Mouse (Mus musculus): ENCODE results near the gene Ssh1. TPM values are rescaled to one million over a fixed set of nuclear protein-coding genes. Genes with fewer than 3 reads are reported as not detected.

The Ssh1 gene
- polyA plus RNA-seq, 1 experiment from 2014 or later: 22.2 TPM

GRCm38 (mm10) chr5:113966452-113967150, 27.1 kb downstream of the Ssh1 start:
- H3K4me2 ChIP-seq (replicated peaks; ENCODE audit: low read depth, low read length): no peak overlapping the region
- no peaks in the 10 kb centered on the region for H3K27me3 ChIP-seq (ENCODE audit: control insufficient read depth, insufficient read depth, low read length)
- H3K4me1 ChIP-seq (ENCODE audit: control insufficient read depth, insufficient read depth, low read length): no peaks in the 10 kb centered on the region
- no peaks in the 10 kb centered on the region for H3K9me3 ChIP-seq (ENCODE audit: control insufficient read depth, low read depth, low read length)
- H3K9ac ChIP-seq (replicated peaks; ENCODE audit: low read depth, low read length): no peak overlapping the region
- ATAC-seq (ENCODE audit: insufficient number of reproducible peaks, insufficient read depth, low FRiP score, low read depth): peak; percentile 62
- no peak overlapping the region for H3K4me3 ChIP-seq (ENCODE audit: low read depth, low read length)
- H3K36me3 ChIP-seq (ENCODE audit: control insufficient read depth, insufficient read depth, low read length): peaks cover 37% of the 10 kb centered on the region
- 71% methylated on average over 13 of the region's 13 CpGs for WGBS
- H3K27ac ChIP-seq (ENCODE audit: low read length): peak overlapping the region; percentile 30; the same call in 1 of the 2 replicates

- Histone ChIP-seq H3K27me3 (ENCODE audit: control insufficient read depth, insufficient read depth, low read length) (no peaks in the 10 kb centered on the region), H3K4me1 (ENCODE audit: control insufficient read depth, insufficient read depth, low read length) (no peaks in the 10 kb centered on the region), H3K9me3 (ENCODE audit: control insufficient read depth, low read depth, low read length) (no peaks in the 10 kb centered on the region), H3K9ac (replicated peaks; ENCODE audit: low read depth, low read length) (no peak overlapping the region), H3K36me3 (ENCODE audit: control insufficient read depth, insufficient read depth, low read length) (peaks cover 40% of the 10 kb centered on the region), H3K4me3 (ENCODE audit: low read depth, low read length) (no peak overlapping the region), H3K27ac (ENCODE audit: low read length) (no peak overlapping the region), H3K4me2 (replicated peaks; ENCODE audit: low read depth, low read length) (no peak overlapping the region)
- no peak for ATAC-seq (ENCODE audit: insufficient number of reproducible peaks, insufficient read depth, low FRiP score, low read depth)
- WGBS: 92% methylated on average over 7 of the region's 7 CpGs
Observed at GRCm38 (mm10) chr5:113965659-113966185, 28.0 kb downstream of the Ssh1 start.

GRCm38 (mm10) chr5:113964972-113965371, 28.7 kb downstream of the Ssh1 start:
- no peak for ATAC-seq (ENCODE audit: insufficient number of reproducible peaks, insufficient read depth, low FRiP score, low read depth)

GRCm38 (mm10) chr5:113961776-113962175, 31.9 kb downstream of the Ssh1 start:
- H3K36me3 ChIP-seq (ENCODE audit: control insufficient read depth, insufficient read depth, low read length): peaks cover 26% of the 10 kb centered on the region
- H3K9ac ChIP-seq (replicated peaks; ENCODE audit: low read depth, low read length): no peak overlapping the region
- no peaks in the 10 kb centered on the region; the same call in 1 of the 2 replicates for H3K4me1 ChIP-seq (ENCODE audit: control insufficient read depth, insufficient read depth, low read length)

More at GRCm38 (mm10) chr5:113964972-113965371, 28.7 kb downstream of the Ssh1 start:
- Histone ChIP-seq H3K27ac (ENCODE audit: low read length) (no peak overlapping the region), H3K9ac (replicated peaks; ENCODE audit: low read depth, low read length) (no peak overlapping the region), H3K27me3 (ENCODE audit: control insufficient read depth, insufficient read depth, low read length) (no peaks in the 10 kb centered on the region), H3K4me3 (ENCODE audit: low read depth, low read length) (no peak overlapping the region), H3K9me3 (ENCODE audit: control insufficient read depth, low read depth, low read length) (no peaks in the 10 kb centered on the region), H3K4me1 (ENCODE audit: control insufficient read depth, insufficient read depth, low read length) (no peaks in the 10 kb centered on the region), H3K36me3 (ENCODE audit: control insufficient read depth, insufficient read depth, low read length) (peaks cover 37% of the 10 kb centered on the region), H3K4me2 (replicated peaks; ENCODE audit: low read depth, low read length) (no peak overlapping the region)
- WGBS: 76% methylated on average over 14 of the region's 14 CpGs

GRCm38 (mm10) chr5:113960416-113960815, 33.3 kb downstream of the Ssh1 start:
- Histone ChIP-seq H3K4me3 (ENCODE audit: low read depth, low read length) (no peak overlapping the region), H3K27me3 (ENCODE audit: control insufficient read depth, insufficient read depth, low read length) (no peaks in the 10 kb centered on the region), H3K4me1 (ENCODE audit: control insufficient read depth, insufficient read depth, low read length) (no peaks in the 10 kb centered on the region; the same call in 1 of the 2 replicates), H3K36me3 (ENCODE audit: control insufficient read depth, insufficient read depth, low read length) (peaks cover 18% of the 10 kb centered on the region), H3K27ac (ENCODE audit: low read length) (no peak overlapping the region), H3K9ac (replicated peaks; ENCODE audit: low read depth, low read length) (no peak overlapping the region), H3K9me3 (ENCODE audit: control insufficient read depth, low read depth, low read length) (no peaks in the 10 kb centered on the region), H3K4me2 (replicated peaks; ENCODE audit: low read depth, low read length) (no peak overlapping the region)
- WGBS: 83% methylated on average over 8 of the region's 8 CpGs
- no peak for ATAC-seq (ENCODE audit: insufficient number of reproducible peaks, insufficient read depth, low FRiP score, low read depth)

More at GRCm38 (mm10) chr5:113961776-113962175, 31.9 kb downstream of the Ssh1 start:
- ATAC-seq (ENCODE audit: insufficient number of reproducible peaks, insufficient read depth, low FRiP score, low read depth): no peak
- Histone ChIP-seq H3K9me3 (ENCODE audit: control insufficient read depth, low read depth, low read length) (no peaks in the 10 kb centered on the region), H3K27me3 (ENCODE audit: control insufficient read depth, insufficient read depth, low read length) (no peaks in the 10 kb centered on the region), H3K27ac (ENCODE audit: low read length) (no peak overlapping the region), H3K4me3 (ENCODE audit: low read depth, low read length) (no peak overlapping the region), H3K4me2 (replicated peaks; ENCODE audit: low read depth, low read length) (no peak overlapping the region)
- WGBS: 59% methylated on average over 7 of the region's 7 CpGs

DNA sequence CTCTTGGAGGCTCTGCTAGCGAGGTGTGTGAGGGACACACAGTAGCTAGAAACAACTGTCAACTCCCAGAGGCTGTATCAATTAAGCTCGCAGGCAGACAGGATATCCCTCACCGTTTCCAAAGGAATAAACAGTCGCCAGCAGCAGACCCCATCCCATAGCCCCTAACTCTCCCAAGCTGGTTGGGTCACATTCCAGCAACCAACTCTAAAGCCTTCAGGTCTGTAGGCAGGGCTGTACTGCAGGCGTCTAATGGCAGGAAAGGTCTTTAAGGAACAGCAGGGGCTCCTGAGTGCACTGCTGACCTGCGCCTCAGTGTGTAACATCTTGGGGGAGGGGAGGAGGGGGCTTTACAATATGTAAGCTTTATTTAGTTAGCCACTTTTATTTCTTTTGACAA, 34.7 kb downstream of the Ssh1 start:
- H3K36me3 ChIP-seq (ENCODE audit: control insufficient read depth, insufficient read depth, low read length): peaks cover 21% of the 10 kb centered on the region
- 19% methylated on average over 6 of the region's 6 CpGs for WGBS
- H3K9ac ChIP-seq (replicated peaks; ENCODE audit: low read depth, low read length): no peak overlapping the region
- no peaks in the 10 kb centered on the region; the same call in 1 of the 2 replicates for H3K4me1 ChIP-seq (ENCODE audit: control insufficient read depth, insufficient read depth, low read length)
- no peak overlapping the region for H3K4me2 ChIP-seq (replicated peaks; ENCODE audit: low read depth, low read length)
- ATAC-seq (ENCODE audit: insufficient number of reproducible peaks, insufficient read depth, low FRiP score, low read depth): no peak
- no peaks in the 10 kb centered on the region for H3K27me3 ChIP-seq (ENCODE audit: control insufficient read depth, insufficient read depth, low read length)
- H3K27ac ChIP-seq (ENCODE audit: low read length): no peak overlapping the region
- no peak overlapping the region for H3K4me3 ChIP-seq (ENCODE audit: low read depth, low read length)
- no peaks in the 10 kb centered on the region for H3K9me3 ChIP-seq (ENCODE audit: control insufficient read depth, low read depth, low read length)

GRCm38 (mm10) chr5:113956510-113956909, 37.2 kb downstream of the Ssh1 start:
- 0 out of 2 replicates have a peak, but pooled peaks have one; percentile 12 for ATAC-seq (ENCODE audit: insufficient number of reproducible peaks, insufficient read depth, low FRiP score, low read depth)
- WGBS: 7% methylated on average over 4 of the region's 4 CpGs
- Histone ChIP-seq H3K27me3 (ENCODE audit: control insufficient read depth, insufficient read depth, low read length) (no peaks in the 10 kb centered on the region), H3K36me3 (ENCODE audit: control insufficient read depth, insufficient read depth, low read length) (peaks cover 30% of the 10 kb centered on the region), H3K9ac (replicated peaks; ENCODE audit: low read depth, low read length) (no peak overlapping the region), H3K4me2 (replicated peaks; ENCODE audit: low read depth, low read length) (no peak overlapping the region), H3K4me1 (ENCODE audit: control insufficient read depth, insufficient read depth, low read length) (no peaks in the 10 kb centered on the region; the same call in 1 of the 2 replicates), H3K4me3 (ENCODE audit: low read depth, low read length) (no peak overlapping the region), H3K9me3 (ENCODE audit: control insufficient read depth, low read depth, low read length) (no peaks in the 10 kb centered on the region), H3K27ac (ENCODE audit: low read length) (no peak overlapping the region)

GRCm38 (mm10) chr5:113955691-113956090, 38.0 kb downstream of the Ssh1 start:
- H3K4me1 ChIP-seq (ENCODE audit: control insufficient read depth, insufficient read depth, low read length): no peaks in the 10 kb centered on the region; the same call in 1 of the 2 replicates
- H3K27me3 ChIP-seq (ENCODE audit: control insufficient read depth, insufficient read depth, low read length): no peaks in the 10 kb centered on the region
- H3K4me2 ChIP-seq (replicated peaks; ENCODE audit: low read depth, low read length): no peak overlapping the region
- H3K27ac ChIP-seq (ENCODE audit: low read length): no peak overlapping the region
- 89% methylated on average over 8 of the region's 8 CpGs for WGBS
- peaks cover 36% of the 10 kb centered on the region for H3K36me3 ChIP-seq (ENCODE audit: control insufficient read depth, insufficient read depth, low read length)
- no peak overlapping the region for H3K9ac ChIP-seq (replicated peaks; ENCODE audit: low read depth, low read length)
- H3K4me3 ChIP-seq (ENCODE audit: low read depth, low read length): no peak overlapping the region
- H3K9me3 ChIP-seq (ENCODE audit: control insufficient read depth, low read depth, low read length): no peaks in the 10 kb centered on the region
- ATAC-seq (ENCODE audit: insufficient number of reproducible peaks, insufficient read depth, low FRiP score, low read depth): no peak

Measured in stomach, embryonic 14.5 days (tissue).